Mouse (Mus musculus): ENCODE results near the gene Cul7.

The Cul7 gene

GRCm38 (mm10) chr17:46667712-46668111 lies 17.6 kb downstream of the Cul7 start:
- Histone ChIP-seq H3K4me1 (replicated peaks; ENCODE audit: low read depth, low read length) (peaks cover 65% of the 10 kb centered on the region), H3K27me3 (ENCODE audit: insufficient read depth, low read length) (no peaks in the 10 kb centered on the region), H3K4me3 (replicated peaks; ENCODE audit: low read length) (no peak overlapping the region), H3K9me3 (ENCODE audit: low read length) (no peaks in the 10 kb centered on the region), H3K36me3 (ENCODE audit: insufficient read depth, low read length) (peaks cover 91% of the 10 kb centered on the region)
- TF ChIP-seq CTCF (conservative IDR thresholded peaks at IDR 0.05; ENCODE audit: low read length) (no peak), NANOG (IDR thresholded peaks at IDR 0.05; ENCODE audit: borderline replicate concordance, low read length) (no peak), POU5F1 (IDR thresholded peaks at IDR 0.05; ENCODE audit: borderline replicate concordance, low read length) (no peak)

GRCm38 (mm10) chr17:46669911-46670310 lies 19.8 kb downstream of the Cul7 start:
- H3K27me3 ChIP-seq (ENCODE audit: insufficient read depth, low read length), result no peaks in the 10 kb centered on the region
- H3K4me3 ChIP-seq (replicated peaks; ENCODE audit: low read length), result no peak overlapping the region
- H3K9me3 ChIP-seq (ENCODE audit: low read length), result no peaks in the 10 kb centered on the region
- H3K36me3 ChIP-seq (ENCODE audit: insufficient read depth, low read length), result peaks cover 75% of the 10 kb centered on the region
- TF ChIP-seq POU5F1 (IDR thresholded peaks at IDR 0.05; ENCODE audit: borderline replicate concordance, low read length), result no peak
- peaks cover 64% of the 10 kb centered on the region for H3K4me1 ChIP-seq (replicated peaks; ENCODE audit: low read depth, low read length)

GRCm38 (mm10) chr17:46673850-46674529 lies 23.9 kb downstream of the Cul7 start, which contains the start of gene Rrp36:
Gene Rrp36, minus strand, starts transcription at chr17:46674352.
- TF ChIP-seq CTCF (conservative IDR thresholded peaks at IDR 0.05; ENCODE audit: low read length), result no peak
- TF ChIP-seq POU5F1 (IDR thresholded peaks at IDR 0.05; ENCODE audit: borderline replicate concordance, low read length), result no peak
- no peak for TF ChIP-seq NANOG (IDR thresholded peaks at IDR 0.05; ENCODE audit: borderline replicate concordance, low read length)
- peaks cover 78% of the 10 kb centered on the region for H3K36me3 ChIP-seq (ENCODE audit: insufficient read depth, low read length)
- H3K9me3 ChIP-seq (ENCODE audit: low read length), result no peaks in the 10 kb centered on the region
- no peaks in the 10 kb centered on the region for H3K27me3 ChIP-seq (ENCODE audit: insufficient read depth, low read length)
- H3K4me1 ChIP-seq (replicated peaks; ENCODE audit: low read depth, low read length), result peaks cover 87% of the 10 kb centered on the region
- peak within 1 kb of the TSS; percentile 85 for H3K4me3 ChIP-seq (replicated peaks; ENCODE audit: low read length)

- no peak for TF ChIP-seq NANOG (IDR thresholded peaks at IDR 0.05; ENCODE audit: borderline replicate concordance, low read length)
- TF ChIP-seq CTCF (conservative IDR thresholded peaks at IDR 0.05; ENCODE audit: low read length), result no peak
- no peak for TF ChIP-seq POU5F1 (IDR thresholded peaks at IDR 0.05; ENCODE audit: borderline replicate concordance, low read length)
- Histone ChIP-seq H3K27me3 (ENCODE audit: insufficient read depth, low read length) (no peaks in the 10 kb centered on the region), H3K4me1 (replicated peaks; ENCODE audit: low read depth, low read length) (peaks cover 91% of the 10 kb centered on the region), H3K9me3 (ENCODE audit: low read length) (no peaks in the 10 kb centered on the region), H3K4me3 (replicated peaks; ENCODE audit: low read length) (peak overlapping the region; percentile 85), H3K36me3 (ENCODE audit: insufficient read depth, low read length) (peaks cover 75% of the 10 kb centered on the region)
Measured at GRCm38 (mm10) chr17:46674530-46675283, 24.6 kb downstream of the Cul7 start.

- H3K36me3 ChIP-seq (ENCODE audit: insufficient read depth, low read length), result peaks cover 56% of the 10 kb centered on the region
- TF ChIP-seq POU5F1 (IDR thresholded peaks at IDR 0.05; ENCODE audit: borderline replicate concordance, low read length), result no peak
- no peak for TF ChIP-seq CTCF (conservative IDR thresholded peaks at IDR 0.05; ENCODE audit: low read length)
- no peak for TF ChIP-seq NANOG (IDR thresholded peaks at IDR 0.05; ENCODE audit: borderline replicate concordance, low read length)
- peak within 1 kb of the TSS; percentile 93 for H3K4me3 ChIP-seq (replicated peaks; ENCODE audit: low read length)
- no peaks in the 10 kb centered on the region for H3K9me3 ChIP-seq (ENCODE audit: low read length)
- no peaks in the 10 kb centered on the region for H3K27me3 ChIP-seq (ENCODE audit: insufficient read depth, low read length)
- peaks cover 80% of the 10 kb centered on the region for H3K4me1 ChIP-seq (replicated peaks; ENCODE audit: low read depth, low read length)
Measured at GRCm38 (mm10) chr17:46678416-46678815, 28.3 kb downstream of the Cul7 start, which contains the start of gene Mea1. Gene Mea1, plus strand, starts transcription at chr17:46678793.

GRCm38 (mm10) chr17:46678911-46679310 lies 28.8 kb downstream of the Cul7 start:
- TF ChIP-seq CTCF (conservative IDR thresholded peaks at IDR 0.05; ENCODE audit: low read length), result no peak
- TF ChIP-seq NANOG (IDR thresholded peaks at IDR 0.05; ENCODE audit: borderline replicate concordance, low read length), result no peak
- no peak for TF ChIP-seq POU5F1 (IDR thresholded peaks at IDR 0.05; ENCODE audit: borderline replicate concordance, low read length)
- Histone ChIP-seq H3K27me3 (ENCODE audit: insufficient read depth, low read length) (no peaks in the 10 kb centered on the region), H3K4me1 (replicated peaks; ENCODE audit: low read depth, low read length) (peaks cover 84% of the 10 kb centered on the region), H3K36me3 (ENCODE audit: insufficient read depth, low read length) (peaks cover 61% of the 10 kb centered on the region), H3K9me3 (ENCODE audit: low read length) (no peaks in the 10 kb centered on the region), H3K4me3 (replicated peaks; ENCODE audit: low read length) (peak overlapping the region; percentile 93)

GRCm38 (mm10) chr17:46679843-46680759 lies 30.0 kb downstream of the Cul7 start:
- H3K9me3 ChIP-seq (ENCODE audit: low read length), result no peaks in the 10 kb centered on the region
- peaks cover 68% of the 10 kb centered on the region for H3K36me3 ChIP-seq (ENCODE audit: insufficient read depth, low read length)
- peaks cover 88% of the 10 kb centered on the region for H3K4me1 ChIP-seq (replicated peaks; ENCODE audit: low read depth, low read length)
- no peaks in the 10 kb centered on the region for H3K27me3 ChIP-seq (ENCODE audit: insufficient read depth, low read length)
- TF ChIP-seq NANOG (IDR thresholded peaks at IDR 0.05; ENCODE audit: borderline replicate concordance, low read length) (no peak), CTCF (conservative IDR thresholded peaks at IDR 0.05; ENCODE audit: low read length) (0 out of 2 replicates have a peak, but pooled peaks have one; percentile 15), POU5F1 (IDR thresholded peaks at IDR 0.05; ENCODE audit: borderline replicate concordance, low read length) (no peak)
- peak overlapping the region; percentile 93 for H3K4me3 ChIP-seq (replicated peaks; ENCODE audit: low read length)
